Mouse (Mus musculus): Measurements from ENCODE around the gene Hoxd10. TPM values are rescaled to one million over a fixed set of nuclear protein-coding genes. Genes with fewer than 3 reads are reported as not detected.
A peak's percentile ranks its signal among the peaks of the same experiment; 100 is the strongest.

Hoxd10 gene
- polyA plus RNA-seq, 1 experiment from 2014 or later = 0.34 TPM

GRCm38 (mm10) chr2:74677106-74677505 lies 14.6 kb upstream of the Hoxd10 start:
- Histone ChIP-seq H3K4me1 (peaks cover 8% of the 10 kb centered on the region), H3K27me3 (peaks cover 100% of the 10 kb centered on the region), H3K9ac (no peak overlapping the region), H3K27ac (no peak overlapping the region), H3K9me3 (no peaks in the 10 kb centered on the region), H3K36me3 (no peaks in the 10 kb centered on the region), H3K4me2 (no peak overlapping the region), H3K4me3 (no peak overlapping the region)
- ATAC-seq (ENCODE audit: borderline replicate concordance, extremely low read depth, low FRiP score, low TSS enrichment) = no peak
- WGBS = 16% methylated on average over 2 of the region's 2 CpGs

- WGBS = 3% methylated on average over 15 of the region's 15 CpGs
- peaks cover 100% of the 10 kb centered on the region for H3K27me3 ChIP-seq
- H3K4me3 ChIP-seq = no peak within 1 kb of the TSS
- H3K4me1 ChIP-seq = peaks cover 13% of the 10 kb centered on the region
- no peaks in the 10 kb centered on the region for H3K9me3 ChIP-seq
- no peaks in the 10 kb centered on the region for H3K36me3 ChIP-seq
- no peak within 1 kb of the TSS for H3K9ac ChIP-seq
- H3K27ac ChIP-seq = no peak within 1 kb of the TSS
- H3K4me2 ChIP-seq = no peak within 1 kb of the TSS
- no peak for ATAC-seq (ENCODE audit: borderline replicate concordance, extremely low read depth, low FRiP score, low TSS enrichment)
Observed at GRCm38 (mm10) chr2:74678891-74679595, 12.7 kb upstream of the Hoxd10 start, which contains the start of gene Hoxd11. Hoxd11 (plus strand) TSS chr2:74679557.

GRCm38 (mm10) chr2:74679596-74679971 lies 12.1 kb upstream of the Hoxd10 start:
- Histone ChIP-seq H3K4me1 (peaks cover 13% of the 10 kb centered on the region), H3K9ac (no peak overlapping the region)

GRCm38 (mm10) chr2:74679980-74680379 lies 11.7 kb upstream of the Hoxd10 start:
- WGBS = under 1% methylated on average over 23 of the region's 23 CpGs
- peaks cover 100% of the 10 kb centered on the region for H3K27me3 ChIP-seq
- H3K4me2 ChIP-seq = no peak overlapping the region
- ATAC-seq (ENCODE audit: borderline replicate concordance, extremely low read depth, low FRiP score, low TSS enrichment) = no peak
- peaks cover 13% of the 10 kb centered on the region for H3K4me1 ChIP-seq
- H3K36me3 ChIP-seq = no peaks in the 10 kb centered on the region
- H3K9ac ChIP-seq = no peak overlapping the region
- no peak overlapping the region for H3K27ac ChIP-seq
- H3K9me3 ChIP-seq = no peaks in the 10 kb centered on the region
- H3K4me3 ChIP-seq = no peak overlapping the region

More at GRCm38 (mm10) chr2:74679596-74679971, 12.1 kb upstream of the Hoxd10 start:
- ATAC-seq (ENCODE audit: borderline replicate concordance, extremely low read depth, low FRiP score, low TSS enrichment) = no peak
- H3K27ac ChIP-seq = no peak overlapping the region
- under 1% methylated on average over 26 of the region's 26 CpGs for WGBS
- H3K4me2 ChIP-seq = no peak overlapping the region
- H3K36me3 ChIP-seq = no peaks in the 10 kb centered on the region
- H3K4me3 ChIP-seq = no peak overlapping the region
- H3K27me3 ChIP-seq = peaks cover 100% of the 10 kb centered on the region
- H3K9me3 ChIP-seq = no peaks in the 10 kb centered on the region

- Histone ChIP-seq H3K9ac (no peak overlapping the region), H3K4me2 (no peak overlapping the region), H3K27ac (no peak overlapping the region), H3K4me1 (peaks cover 13% of the 10 kb centered on the region), H3K9me3 (no peaks in the 10 kb centered on the region), H3K36me3 (no peaks in the 10 kb centered on the region), H3K27me3 (peaks cover 100% of the 10 kb centered on the region), H3K4me3 (no peak overlapping the region)
- WGBS = 3% methylated on average over 21 of the region's 21 CpGs
- ATAC-seq (ENCODE audit: borderline replicate concordance, extremely low read depth, low FRiP score, low TSS enrichment) = no peak
Observed at GRCm38 (mm10) chr2:74680561-74681398, 10.9 kb upstream of the Hoxd10 start.

- peaks cover 99% of the 10 kb centered on the region for H3K27me3 ChIP-seq
- peaks cover 13% of the 10 kb centered on the region for H3K4me1 ChIP-seq
- H3K9me3 ChIP-seq = no peaks in the 10 kb centered on the region
- WGBS = under 1% methylated on average over 78 of the region's 78 CpGs
- H3K4me3 ChIP-seq = peak overlapping the region; percentile 20
- H3K36me3 ChIP-seq = no peaks in the 10 kb centered on the region
- no peak; the same call in 1 of the 2 replicates for ATAC-seq (ENCODE audit: borderline replicate concordance, extremely low read depth, low FRiP score, low TSS enrichment)
- H3K27ac ChIP-seq = no peak overlapping the region
- H3K9ac ChIP-seq = no peak overlapping the region
- peak overlapping the region; percentile 46 for H3K4me2 ChIP-seq
Observed at GRCm38 (mm10) chr2:74681594-74682531, 9.9 kb upstream of the Hoxd10 start.

- Histone ChIP-seq H3K4me3 (peak overlapping the region; percentile 20), H3K9me3 (no peaks in the 10 kb centered on the region), H3K4me1 (peaks cover 13% of the 10 kb centered on the region), H3K27ac (no peak overlapping the region), H3K4me2 (peak overlapping the region; percentile 46), H3K9ac (no peak overlapping the region), H3K27me3 (peaks cover 99% of the 10 kb centered on the region), H3K36me3 (no peaks in the 10 kb centered on the region)
- no peak for ATAC-seq (ENCODE audit: borderline replicate concordance, extremely low read depth, low FRiP score, low TSS enrichment)
- WGBS = under 1% methylated on average over 45 of the region's 51 CpGs
Observed at GRCm38 (mm10) chr2:74682796-74683195, 8.9 kb upstream of the Hoxd10 start.

GRCm38 (mm10) chr2:74683471-74683951 lies 8.2 kb upstream of the Hoxd10 start:
- no peak overlapping the region for H3K27ac ChIP-seq
- peaks cover 13% of the 10 kb centered on the region for H3K4me1 ChIP-seq
- no peak overlapping the region for H3K9ac ChIP-seq
- H3K4me3 ChIP-seq = no peak overlapping the region
- no peak overlapping the region for H3K4me2 ChIP-seq
- WGBS = 1% methylated on average over 18 of the region's 18 CpGs
- no peaks in the 10 kb centered on the region for H3K9me3 ChIP-seq
- peaks cover 99% of the 10 kb centered on the region for H3K27me3 ChIP-seq
- ATAC-seq (ENCODE audit: borderline replicate concordance, extremely low read depth, low FRiP score, low TSS enrichment) = no peak
- no peaks in the 10 kb centered on the region for H3K36me3 ChIP-seq

- Histone ChIP-seq H3K9me3 (no peaks in the 10 kb centered on the region), H3K27me3 (peaks cover 99% of the 10 kb centered on the region), H3K4me3 (no peak overlapping the region), H3K9ac (no peak overlapping the region), H3K4me1 (peaks cover 13% of the 10 kb centered on the region), H3K4me2 (no peak overlapping the region), H3K36me3 (no peaks in the 10 kb centered on the region), H3K27ac (no peak overlapping the region)
- no peak for ATAC-seq (ENCODE audit: borderline replicate concordance, extremely low read depth, low FRiP score, low TSS enrichment)
- 2% methylated on average over 12 of the region's 12 CpGs for WGBS
Observed at GRCm38 (mm10) chr2:74684106-74684505, 7.6 kb upstream of the Hoxd10 start.

- H3K27ac ChIP-seq = no peak overlapping the region
- H3K4me3 ChIP-seq = no peak overlapping the region
- H3K36me3 ChIP-seq = no peaks in the 10 kb centered on the region
- 12% methylated on average over 4 of the region's 4 CpGs for WGBS
- H3K27me3 ChIP-seq = peaks cover 99% of the 10 kb centered on the region
- H3K4me1 ChIP-seq = peaks cover 13% of the 10 kb centered on the region
- H3K9ac ChIP-seq = no peak overlapping the region
- no peak overlapping the region for H3K4me2 ChIP-seq
- no peak for ATAC-seq (ENCODE audit: borderline replicate concordance, extremely low read depth, low FRiP score, low TSS enrichment)
- H3K9me3 ChIP-seq = no peaks in the 10 kb centered on the region
Observed at GRCm38 (mm10) chr2:74685059-74685603, 6.6 kb upstream of the Hoxd10 start.

All from lung, embryonic 15.5 days (tissue).